Mouse (Mus musculus) C2C12 (cell line): Measurements from ENCODE around the gene Arid5b.

Experiments used
- CEBPB ChIP-seq: IDR thresholded peaks from one replicate; pipeline ENCODE4 v1.6.1; 2011; ENCODE audit warnings: low read depth, mild to moderate bottlenecking, control low read depth, moderate library complexity
- CTCF ChIP-seq: IDR thresholded peaks from one replicate; pipeline ENCODE4 v1.5.1; 2011; ENCODE audit not compliant: control insufficient read depth, insufficient read depth, insufficient read length
- MAX ChIP-seq: IDR thresholded peaks from one replicate; pipeline ENCODE4 v1.6.1; 2011; ENCODE audit warnings: mild to moderate bottlenecking, control low read depth
- USF1 ChIP-seq: IDR thresholded peaks from one replicate; pipeline ENCODE4 v1.6.1; 2011; ENCODE audit warnings: low read depth, mild to moderate bottlenecking, control low read depth, moderate library complexity

DNA sequence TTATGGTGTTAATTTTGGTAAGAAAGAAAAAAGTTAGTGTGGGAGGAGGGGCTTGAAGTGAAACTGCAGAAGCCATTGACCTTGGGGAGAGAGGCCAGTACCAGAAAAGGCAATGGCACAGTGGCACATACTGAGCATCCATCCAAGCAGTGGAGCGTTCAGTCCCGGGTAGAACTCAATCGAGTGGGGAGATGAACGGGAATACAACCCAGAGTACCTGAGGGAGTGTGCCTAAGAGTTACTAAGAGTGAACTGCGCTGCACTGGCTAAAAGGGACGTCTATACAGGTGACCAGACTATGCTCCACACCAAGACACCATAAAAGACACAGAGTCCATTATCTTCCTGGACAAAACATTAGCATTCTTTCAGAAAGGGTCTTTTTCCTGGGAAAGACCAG, 170.8 kb downstream of the Arid5b start:
- no peak for TF ChIP-seq CTCF
- TF ChIP-seq CEBPB = no peak
- no peak for TF ChIP-seq USF1
- TF ChIP-seq MAX = no peak
